Mouse (Mus musculus): ENCODE data around the gene Chchd3. TPM values are rescaled to one million over a fixed set of nuclear protein-coding genes. Genes with fewer than 3 reads are reported as not detected.

Chchd3 gene
- total and polyA plus RNA-seq, 2 experiments from 2014 or later: 117 to 131 TPM

- WGBS: 90% methylated on average over 5 of the region's 5 CpGs
- no peak for TF ChIP-seq CTCF (IDR thresholded peaks at IDR 0.05; ENCODE audit: low read depth)
- peaks cover 12% of the 10 kb centered on the region for H3K36me3 ChIP-seq (ENCODE audit: insufficient read depth)
- DNase-seq: no peak
- H3K9ac ChIP-seq: no peak overlapping the region
- no peak overlapping the region for H3K4me3 ChIP-seq (ENCODE audit: low read depth, low read length)
- H3K4me1 ChIP-seq (ENCODE audit: insufficient read depth): no peaks in the 10 kb centered on the region
- H3K4me2 ChIP-seq (ENCODE audit: low read depth): no peak overlapping the region
- H3K27me3 ChIP-seq (ENCODE audit: insufficient read depth, low read length): no peaks in the 10 kb centered on the region
- no peaks in the 10 kb centered on the region for H3K9me3 ChIP-seq (ENCODE audit: low read length)
- no peak overlapping the region for H3K27ac ChIP-seq (ENCODE audit: low read depth, low read length)
- no peak for ATAC-seq
These were observed 16.6 kb downstream of the Chchd3 start for GRCm38 (mm10) chr6:33043480-33043879.

- Histone ChIP-seq H3K4me2 (ENCODE audit: low read depth) (no peak overlapping the region), H3K9ac (no peak overlapping the region), H3K4me3 (ENCODE audit: low read depth, low read length) (no peak overlapping the region), H3K9me3 (ENCODE audit: low read length) (no peaks in the 10 kb centered on the region), H3K36me3 (ENCODE audit: insufficient read depth) (peaks cover 7% of the 10 kb centered on the region; the same call in 1 of the 2 replicates), H3K4me1 (ENCODE audit: insufficient read depth) (no peaks in the 10 kb centered on the region), H3K27ac (ENCODE audit: low read depth, low read length) (no peak overlapping the region), H3K27me3 (ENCODE audit: insufficient read depth, low read length) (no peaks in the 10 kb centered on the region)
- no peak for TF ChIP-seq CTCF (IDR thresholded peaks at IDR 0.05; ENCODE audit: low read depth)
- DNase-seq (no peak), ATAC-seq (no peak)
- 92% methylated on average over 1 of the region's 1 CpGs for WGBS
These were observed 17.2 kb downstream of the Chchd3 start for GRCm38 (mm10) chr6:33042880-33043279.

DNA sequence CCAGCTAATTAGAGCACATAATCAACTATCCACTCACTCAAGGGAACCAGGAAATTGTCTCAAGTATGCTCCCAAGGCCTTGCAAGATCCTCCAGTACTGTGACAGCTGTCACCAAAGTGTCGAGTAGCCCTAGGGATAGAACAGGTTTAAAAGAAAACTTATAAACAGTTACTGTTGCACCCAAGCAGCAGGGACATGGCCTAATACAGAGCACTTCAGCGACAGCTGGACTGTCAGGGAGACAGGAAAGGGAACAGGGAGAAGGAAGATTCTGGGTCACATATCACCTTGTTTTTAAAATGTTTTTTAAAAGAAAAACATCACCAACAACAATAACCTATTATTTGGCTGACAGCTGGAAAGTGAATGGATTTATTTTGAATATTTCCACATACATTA, 18.1 kb downstream of the Chchd3 start:
- Histone ChIP-seq H3K36me3 (ENCODE audit: insufficient read depth) (peaks cover 11% of the 10 kb centered on the region), H3K9ac (no peak overlapping the region), H3K27me3 (ENCODE audit: insufficient read depth, low read length) (no peaks in the 10 kb centered on the region), H3K4me2 (ENCODE audit: low read depth) (no peak overlapping the region), H3K9me3 (ENCODE audit: low read length) (no peaks in the 10 kb centered on the region), H3K27ac (ENCODE audit: low read depth, low read length) (no peak overlapping the region), H3K4me1 (ENCODE audit: insufficient read depth) (no peaks in the 10 kb centered on the region), H3K4me3 (ENCODE audit: low read depth, low read length) (no peak overlapping the region)
- no peak for TF ChIP-seq CTCF (IDR thresholded peaks at IDR 0.05; ENCODE audit: low read depth)
- ATAC-seq (no peak), DNase-seq (no peak)
- 90% methylated on average over 2 of the region's 2 CpGs for WGBS

- 94% methylated on average over 4 of the region's 4 CpGs for WGBS
- H3K27me3 ChIP-seq (ENCODE audit: insufficient read depth, low read length): no peaks in the 10 kb centered on the region
- no peak for DNase-seq
- no peaks in the 10 kb centered on the region for H3K4me1 ChIP-seq (ENCODE audit: insufficient read depth)
- no peak overlapping the region for H3K4me3 ChIP-seq (ENCODE audit: low read depth, low read length)
- no peaks in the 10 kb centered on the region for H3K9me3 ChIP-seq (ENCODE audit: low read length)
- H3K4me2 ChIP-seq (ENCODE audit: low read depth): no peak overlapping the region
- H3K36me3 ChIP-seq (ENCODE audit: insufficient read depth): peaks cover 11% of the 10 kb centered on the region
- no peak for TF ChIP-seq CTCF (IDR thresholded peaks at IDR 0.05; ENCODE audit: low read depth)
- no peak overlapping the region for H3K27ac ChIP-seq (ENCODE audit: low read depth, low read length)
- no peak for ATAC-seq
- H3K9ac ChIP-seq: no peak overlapping the region
These were observed 19.5 kb downstream of the Chchd3 start for GRCm38 (mm10) chr6:33040360-33041090.

DNA sequence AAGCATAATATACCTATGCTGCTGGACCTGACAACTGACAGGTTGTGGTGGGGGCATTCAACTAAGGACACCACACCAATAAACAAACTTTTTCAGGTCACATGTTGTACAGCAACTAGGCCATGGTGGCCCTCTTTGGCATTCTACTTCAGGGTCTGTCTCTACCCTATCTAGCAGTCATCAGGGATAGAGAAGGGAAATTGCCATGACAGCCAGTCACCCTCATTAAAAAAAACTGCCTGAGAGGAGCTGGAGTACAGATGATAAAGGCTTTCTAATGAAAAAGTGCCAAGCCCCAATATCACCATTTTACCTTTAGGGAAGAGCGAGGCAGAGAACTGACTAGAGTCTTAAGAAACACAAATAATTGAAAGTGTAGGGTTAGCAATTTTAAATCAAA, 27.5 kb downstream of the Chchd3 start:
- Histone ChIP-seq H3K36me3 (ENCODE audit: insufficient read depth) (peaks cover 4% of the 10 kb centered on the region; the same call in 1 of the 2 replicates), H3K4me1 (ENCODE audit: insufficient read depth) (no peaks in the 10 kb centered on the region), H3K27ac (ENCODE audit: low read depth, low read length) (no peak overlapping the region), H3K4me3 (ENCODE audit: low read depth, low read length) (no peak overlapping the region), H3K9me3 (ENCODE audit: low read length) (no peaks in the 10 kb centered on the region), H3K9ac (no peak overlapping the region), H3K27me3 (ENCODE audit: insufficient read depth, low read length) (no peaks in the 10 kb centered on the region), H3K4me2 (ENCODE audit: low read depth) (no peak overlapping the region)
- DNase-seq: no peak
- no peak for ATAC-seq
- WGBS: 96% methylated on average over 1 of the region's 1 CpGs
- TF ChIP-seq CTCF (IDR thresholded peaks at IDR 0.05; ENCODE audit: low read depth): no peak

DNA sequence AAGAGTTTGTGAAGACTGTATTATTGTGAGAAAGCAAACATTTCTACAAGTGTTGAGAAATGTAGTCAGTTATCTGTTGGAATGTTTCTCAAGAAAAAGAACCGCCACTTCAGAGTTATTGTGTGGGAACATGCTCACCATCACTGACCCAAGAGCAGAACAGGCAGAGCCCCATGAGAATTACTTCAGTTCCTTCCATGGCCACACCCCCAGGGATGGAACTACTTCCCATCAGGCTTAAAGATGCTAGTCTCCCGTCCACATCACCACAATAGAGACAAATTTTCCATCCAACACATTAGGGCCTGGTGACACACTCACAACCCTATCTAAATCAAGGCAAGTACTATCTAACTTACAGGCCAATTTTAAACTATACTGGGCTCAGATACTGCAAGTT, 28.4 kb downstream of the Chchd3 start:
- no peaks in the 10 kb centered on the region for H3K9me3 ChIP-seq (ENCODE audit: low read length)
- no peak overlapping the region for H3K4me3 ChIP-seq (ENCODE audit: low read depth, low read length)
- H3K27me3 ChIP-seq (ENCODE audit: insufficient read depth, low read length): no peaks in the 10 kb centered on the region
- ATAC-seq: no peak
- no peak for DNase-seq
- no peaks in the 10 kb centered on the region for H3K4me1 ChIP-seq (ENCODE audit: insufficient read depth)
- H3K9ac ChIP-seq: no peak overlapping the region
- WGBS: 83% methylated on average over 2 of the region's 2 CpGs
- no peaks in the 10 kb centered on the region for H3K36me3 ChIP-seq (ENCODE audit: insufficient read depth)
- H3K4me2 ChIP-seq (ENCODE audit: low read depth): no peak overlapping the region
- TF ChIP-seq CTCF (IDR thresholded peaks at IDR 0.05; ENCODE audit: low read depth): no peak
- H3K27ac ChIP-seq (ENCODE audit: low read depth, low read length): no peak overlapping the region

GRCm38 (mm10) chr6:33028296-33028695, 31.8 kb downstream of the Chchd3 start:
- H3K4me1 ChIP-seq (ENCODE audit: insufficient read depth): no peaks in the 10 kb centered on the region
- no peaks in the 10 kb centered on the region for H3K36me3 ChIP-seq (ENCODE audit: insufficient read depth)
- H3K4me3 ChIP-seq (ENCODE audit: low read depth, low read length): no peak overlapping the region
- 97% methylated on average over 6 of the region's 6 CpGs for WGBS
- no peak for ATAC-seq
- no peak overlapping the region for H3K4me2 ChIP-seq (ENCODE audit: low read depth)
- no peak overlapping the region for H3K27ac ChIP-seq (ENCODE audit: low read depth, low read length)
- no peaks in the 10 kb centered on the region for H3K27me3 ChIP-seq (ENCODE audit: insufficient read depth, low read length)
- H3K9ac ChIP-seq: no peak overlapping the region
- TF ChIP-seq CTCF (IDR thresholded peaks at IDR 0.05; ENCODE audit: low read depth): no peak
- DNase-seq: no peak
- H3K9me3 ChIP-seq (ENCODE audit: low read length): no peaks in the 10 kb centered on the region
